Mouse (Mus musculus) liver, embryonic 14.5 days (tissue): ENCODE measurements around the gene Slc4a8.

Experiments used
- CTCF ChIP-seq: IDR thresholded peaks from 2 replicates; pipeline ENCODE4 v1.5.1; 2016; ENCODE audit warnings: antibody characterized with exemption, low read depth, control low read depth
- EP300 ChIP-seq: IDR thresholded peaks from 2 replicates; pipeline ENCODE4 v1.6.1; 2016; ENCODE audit warnings: antibody characterized with exemption, low read depth

DNA sequence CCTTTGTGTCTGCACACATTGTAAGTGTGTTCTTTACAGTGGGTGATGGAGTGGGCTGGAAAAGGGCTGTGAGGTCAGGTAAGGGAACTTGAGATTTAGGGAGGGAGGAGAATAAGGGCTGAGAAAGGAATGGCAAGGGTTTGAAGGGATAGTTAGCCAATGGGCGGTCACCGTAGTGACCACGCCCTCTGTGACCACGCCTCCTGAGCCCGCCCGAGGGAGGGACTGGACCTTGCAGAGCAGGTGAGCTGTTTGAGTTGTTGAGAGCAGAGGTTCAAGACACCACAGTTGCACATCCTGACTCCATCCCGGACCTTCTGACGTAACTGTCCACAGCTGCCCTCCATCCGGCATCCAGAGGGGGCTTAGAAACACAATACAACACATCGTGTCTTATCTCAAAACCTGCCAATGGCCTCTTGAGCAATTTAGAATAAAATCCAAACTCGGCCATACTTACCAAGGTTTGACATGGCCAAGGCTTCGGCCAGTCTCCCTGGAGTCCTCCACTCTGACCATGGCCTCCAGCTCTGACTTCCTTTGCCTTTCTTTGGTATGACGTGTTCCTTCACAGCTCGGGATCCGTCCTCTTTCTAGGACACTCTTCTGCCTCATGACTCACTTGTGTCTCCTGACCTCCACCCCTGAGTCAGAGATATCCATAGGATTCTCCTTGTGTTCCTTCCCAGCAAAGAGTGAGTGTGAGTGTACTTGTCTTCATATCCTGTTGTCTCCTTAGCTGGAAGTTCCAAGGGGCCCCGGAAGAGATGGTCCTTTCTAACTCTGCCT lies 2.8 kb downstream of the Slc4a8 start:
- TF ChIP-seq EP300, result no peak
- no peak for TF ChIP-seq CTCF
